Mouse (Mus musculus): ENCODE results near the gene Spindoc. TPM values are rescaled to one million over a fixed set of nuclear protein-coding genes. Genes with fewer than 3 reads are reported as not detected.
"Not testable (repeated sequence)": the region's sequence is repeated elsewhere in the genome, so short reads cannot be mapped to it uniquely, and the experiment has no call there.

The Spindoc gene
- polyA plus RNA-seq, 1 experiment from 2014 or later = 35.5 TPM

DNA sequence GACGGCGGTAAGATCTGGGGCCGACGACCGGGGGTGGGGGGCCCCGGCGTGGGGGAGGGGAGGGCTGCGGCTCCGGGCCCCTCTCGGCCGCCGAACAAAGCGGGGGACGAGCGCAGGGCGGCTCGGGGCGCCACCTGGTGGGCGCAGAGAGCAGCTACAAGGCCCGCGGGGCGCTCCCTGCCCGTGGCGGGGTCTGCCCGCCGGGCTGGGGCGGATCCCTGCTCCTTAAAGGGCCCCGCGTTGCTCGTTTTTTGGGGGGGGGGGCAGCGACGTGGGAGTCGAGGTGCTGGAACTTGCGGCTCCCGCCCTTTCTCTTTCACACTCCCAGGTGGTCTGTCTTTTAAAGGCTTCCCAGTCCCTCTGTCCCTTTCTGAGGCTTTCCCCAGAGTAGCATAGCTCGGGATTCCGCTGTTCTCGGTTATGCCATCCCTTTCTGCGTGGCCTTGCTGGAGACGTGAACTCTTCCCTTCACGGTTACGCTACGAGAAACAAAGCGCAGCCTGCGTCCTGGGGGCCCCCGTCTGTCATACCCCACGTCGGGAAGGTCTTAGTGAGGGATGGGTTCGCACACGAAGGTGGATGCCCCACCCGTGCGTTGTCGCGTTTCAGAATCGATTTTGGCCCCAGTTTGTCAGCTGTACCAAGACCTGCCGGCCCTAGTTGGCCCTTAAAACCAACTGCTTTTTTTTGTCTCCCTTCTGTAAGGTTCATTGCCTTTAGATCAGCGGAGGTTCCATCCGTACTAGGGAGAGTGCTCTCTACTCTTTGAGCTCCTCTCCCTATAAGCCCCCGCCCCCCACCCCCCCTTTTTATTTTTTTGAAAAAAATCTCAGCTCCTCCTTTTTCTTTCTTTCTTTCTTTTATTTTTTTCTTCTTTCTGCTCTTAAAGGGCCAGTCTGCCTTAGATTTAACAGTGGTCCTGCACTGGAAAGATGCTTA lies 35.4 kb upstream of the Spindoc start:
- H3K36me3 ChIP-seq = peaks cover 34% of the 10 kb centered on the region
- peak overlapping the region; percentile 99 for H3K27ac ChIP-seq
- peaks cover 7% of the 10 kb centered on the region; the same call in 1 of the 2 replicates for H3K27me3 ChIP-seq (ENCODE audit: insufficient read depth, poor library complexity, severe bottlenecking)
- H3K9me3 ChIP-seq = no peaks in the 10 kb centered on the region
- no peak for DNase-seq (ENCODE audit: low spot score)
- H3K4me3 ChIP-seq = peak overlapping the region; percentile 91
- WGBS = under 1% methylated on average over 56 of the region's 59 CpGs
- H3K4me1 ChIP-seq = peaks cover 60% of the 10 kb centered on the region

DNA sequence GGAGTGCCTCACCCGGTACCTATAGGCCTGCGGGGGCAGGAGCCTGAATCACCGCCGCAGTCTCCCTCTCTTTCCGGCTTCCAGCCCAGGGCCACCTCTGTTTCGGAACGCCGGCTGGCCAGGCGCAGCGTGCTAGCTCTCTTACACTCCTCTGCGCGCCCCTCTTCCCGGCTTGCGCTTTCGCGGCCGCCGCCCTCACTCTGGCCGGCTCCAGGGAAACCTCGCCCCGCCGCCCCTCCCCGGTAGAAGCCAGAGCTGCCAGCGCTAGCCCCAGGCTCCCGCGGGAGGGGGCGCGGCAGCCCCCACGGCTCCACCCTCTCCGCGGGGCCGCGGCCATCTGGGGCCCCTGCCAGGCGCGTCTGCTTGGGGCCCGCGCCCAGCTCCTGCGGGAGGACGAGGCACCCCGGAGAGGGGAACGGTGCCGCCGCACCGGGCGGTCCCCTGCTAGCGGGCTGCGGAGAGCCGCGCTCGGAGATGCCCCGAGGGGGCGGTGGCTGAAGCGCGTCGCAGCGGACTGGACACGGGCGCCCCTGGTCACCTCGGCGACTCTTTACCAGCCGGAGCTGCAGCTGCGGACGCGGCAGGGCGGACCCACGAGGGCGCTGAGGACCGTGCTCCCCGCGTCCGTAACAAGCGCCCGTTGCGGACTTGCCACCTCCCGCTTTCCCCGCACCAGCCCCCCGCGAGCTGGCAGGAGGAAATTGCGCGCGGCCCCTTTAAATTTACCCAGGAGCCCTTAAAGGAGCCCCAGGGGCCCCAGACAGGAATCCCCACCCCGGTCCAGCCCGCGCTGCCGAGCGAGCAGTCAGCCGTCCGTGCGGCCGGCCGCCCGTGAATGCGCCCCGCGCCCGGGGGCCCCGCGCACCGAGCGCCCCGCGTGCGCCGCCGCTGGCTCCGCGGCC lies 34.3 kb upstream of the Spindoc start, which contains the start of gene 2700081O15Rik:
2700081O15Rik (plus strand) TSS at position 792 of the 902 bp plus-strand sequence.
- H3K4me3 ChIP-seq = peak within 1 kb of the TSS; percentile 91
- H3K36me3 ChIP-seq = peaks cover 23% of the 10 kb centered on the region
- H3K27ac ChIP-seq = peak within 1 kb of the TSS; percentile 99
- peaks cover 7% of the 10 kb centered on the region; the same call in 1 of the 2 replicates for H3K27me3 ChIP-seq (ENCODE audit: insufficient read depth, poor library complexity, severe bottlenecking)
- peaks cover 49% of the 10 kb centered on the region for H3K4me1 ChIP-seq
- no peaks in the 10 kb centered on the region for H3K9me3 ChIP-seq
- 3% methylated on average over 107 of the region's 107 CpGs for WGBS
- peak; percentile 92 for DNase-seq (ENCODE audit: low spot score)

DNA sequence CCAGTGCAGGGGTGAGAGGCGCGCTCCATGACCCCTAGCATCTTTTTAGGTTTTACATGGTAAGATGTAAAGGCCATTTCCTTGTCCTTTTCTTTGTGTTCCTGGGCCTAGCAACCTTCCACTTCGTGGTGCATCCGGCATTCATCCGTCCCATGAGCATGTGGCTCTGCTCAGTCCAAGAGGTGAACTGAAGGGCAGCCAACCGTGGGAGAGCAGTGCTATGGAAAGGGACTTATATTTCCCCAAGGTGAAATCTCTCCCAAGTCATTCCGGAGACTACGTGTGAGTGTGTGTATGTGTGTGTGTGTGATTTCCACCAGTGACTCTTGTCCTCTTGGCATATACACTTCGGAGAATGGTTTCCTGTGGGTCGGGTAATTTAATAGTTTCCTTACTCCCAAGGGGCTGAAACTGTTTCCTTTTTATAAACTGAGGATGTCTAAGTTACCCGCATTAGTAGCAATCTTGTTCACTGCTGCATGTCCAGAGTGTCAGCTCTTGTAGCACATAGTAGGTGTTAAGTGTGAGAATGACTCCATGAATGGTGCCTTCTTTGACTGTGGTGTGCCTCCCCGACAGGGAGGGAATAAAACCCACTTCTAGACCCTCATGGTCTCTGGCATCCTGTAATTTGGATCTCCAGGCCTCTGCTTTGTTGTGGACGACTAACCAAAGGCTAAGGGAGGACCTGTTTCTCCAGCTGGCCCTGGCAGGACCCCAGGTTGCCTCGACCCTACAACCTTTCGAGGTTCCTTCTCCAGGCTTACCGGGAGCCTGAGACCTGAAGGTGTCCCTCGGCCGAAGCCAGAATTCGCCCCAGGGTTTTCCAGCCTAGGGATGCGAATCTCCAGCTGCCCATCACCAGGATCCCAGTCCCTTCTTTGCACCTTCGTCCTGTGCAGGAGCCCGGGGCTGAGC lies 33.4 kb upstream of the Spindoc start:
- Histone ChIP-seq H3K27me3 (ENCODE audit: insufficient read depth, poor library complexity, severe bottlenecking) (peaks cover 7% of the 10 kb centered on the region; the same call in 1 of the 2 replicates), H3K9me3 (no peaks in the 10 kb centered on the region), H3K36me3 (peaks cover 14% of the 10 kb centered on the region), H3K4me3 (peak overlapping the region; percentile 91), H3K4me1 (peaks cover 40% of the 10 kb centered on the region), H3K27ac (peak overlapping the region; percentile 99)
- no peak for DNase-seq (ENCODE audit: low spot score)
- 37% methylated on average over 22 of the region's 22 CpGs for WGBS

DNA sequence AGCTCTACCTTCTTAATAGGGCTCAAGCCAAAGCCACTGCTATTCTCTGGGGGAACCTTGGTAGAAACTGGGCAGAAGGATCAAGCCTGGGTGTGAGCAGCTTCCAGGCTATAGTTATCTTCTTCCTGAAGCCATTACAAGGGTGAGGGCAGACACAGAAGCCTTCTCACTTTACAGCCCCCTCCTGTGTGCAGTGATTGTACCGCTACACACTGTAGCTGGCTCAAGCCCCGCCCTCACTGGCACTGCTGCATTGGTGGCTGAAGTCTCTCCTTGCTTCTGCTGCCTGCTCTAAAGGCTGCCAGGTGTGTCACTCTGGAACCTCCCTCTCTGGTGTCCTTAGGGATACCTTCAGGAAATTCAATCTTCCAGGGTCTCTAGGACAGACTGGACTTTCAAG lies 29.6 kb upstream of the Spindoc start:
- H3K4me1 ChIP-seq = peaks cover 14% of the 10 kb centered on the region
- H3K27me3 ChIP-seq (ENCODE audit: insufficient read depth, poor library complexity, severe bottlenecking) = no peaks in the 10 kb centered on the region
- no peaks in the 10 kb centered on the region for H3K36me3 ChIP-seq
- H3K9me3 ChIP-seq = no peaks in the 10 kb centered on the region
- 36% methylated on average over 2 of the region's 2 CpGs for WGBS
- no peak overlapping the region for H3K4me3 ChIP-seq
- DNase-seq (ENCODE audit: low spot score) = no peak
- no peak overlapping the region for H3K27ac ChIP-seq

DNA sequence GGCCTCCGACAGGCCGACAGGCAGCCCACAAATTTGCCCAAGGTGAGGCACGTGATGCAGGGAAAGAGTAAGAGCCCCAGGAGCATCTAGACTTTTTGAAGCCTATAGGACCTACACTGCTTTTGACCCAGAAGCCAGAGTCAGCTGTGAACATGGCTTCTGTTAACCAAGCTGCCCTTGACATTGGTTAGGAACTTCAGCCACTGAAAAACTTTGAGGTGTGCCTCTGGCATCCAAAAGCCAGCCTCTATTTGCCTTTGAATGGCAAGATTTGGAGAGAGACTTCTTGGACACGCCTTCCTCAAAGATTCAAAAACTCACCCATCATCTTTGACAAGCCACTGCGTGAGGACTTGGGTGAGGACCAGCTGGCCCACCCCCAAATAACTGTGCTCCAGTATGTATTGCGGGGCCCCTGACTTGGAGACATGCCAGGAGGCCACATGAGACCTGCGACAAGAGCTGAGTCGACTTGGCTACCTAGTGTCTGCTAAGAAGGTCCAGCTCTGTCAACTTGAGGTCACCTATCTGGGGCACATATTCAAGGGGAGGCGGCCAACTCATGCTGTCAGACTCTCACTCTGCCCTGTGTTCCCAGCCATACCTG lies 21.9 kb upstream of the Spindoc start:
- H3K9me3 ChIP-seq = no peaks in the 10 kb centered on the region
- no peak overlapping the region for H3K4me3 ChIP-seq
- H3K27me3 ChIP-seq (ENCODE audit: insufficient read depth, poor library complexity, severe bottlenecking) = peaks cover 4% of the 10 kb centered on the region
- no peak for DNase-seq (ENCODE audit: low spot score)
- WGBS = 76% methylated on average over 9 of the region's 9 CpGs
- H3K4me1 ChIP-seq = peaks cover 3% of the 10 kb centered on the region
- no peak overlapping the region for H3K27ac ChIP-seq
- H3K36me3 ChIP-seq = no peaks in the 10 kb centered on the region

DNA sequence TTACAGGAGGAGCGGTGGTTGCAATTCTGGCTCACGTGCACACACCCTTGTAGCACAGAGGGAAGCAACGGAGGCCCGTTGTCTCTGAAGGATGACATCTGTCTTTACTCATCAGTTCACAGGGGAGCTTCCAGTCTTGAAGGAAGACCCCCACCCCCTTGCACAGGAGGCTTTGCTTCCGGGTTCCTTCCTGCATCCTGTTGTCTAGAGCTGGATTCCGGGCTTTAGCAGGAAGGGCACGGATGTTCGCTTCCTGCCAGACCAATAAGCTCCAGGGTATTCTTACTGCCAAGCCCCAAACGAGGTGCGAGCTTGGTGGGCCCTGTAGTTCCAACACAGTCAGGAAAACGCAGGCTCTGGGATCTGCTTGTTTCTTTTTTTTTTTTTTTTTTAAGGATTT lies 17.8 kb upstream of the Spindoc start:
- Histone ChIP-seq H3K4me1 (peaks cover 3% of the 10 kb centered on the region), H3K36me3 (no peaks in the 10 kb centered on the region), H3K4me3 (peak overlapping the region; percentile 15; the same call in 1 of the 2 replicates), H3K27ac (0 out of 2 replicates have a peak overlapping the region, but pooled peaks have one; percentile 10), H3K27me3 (ENCODE audit: insufficient read depth, poor library complexity, severe bottlenecking) (peaks cover 11% of the 10 kb centered on the region), H3K9me3 (no peaks in the 10 kb centered on the region)
- no peak for DNase-seq (ENCODE audit: low spot score)
- 65% methylated on average over 11 of the region's 11 CpGs for WGBS

DNA sequence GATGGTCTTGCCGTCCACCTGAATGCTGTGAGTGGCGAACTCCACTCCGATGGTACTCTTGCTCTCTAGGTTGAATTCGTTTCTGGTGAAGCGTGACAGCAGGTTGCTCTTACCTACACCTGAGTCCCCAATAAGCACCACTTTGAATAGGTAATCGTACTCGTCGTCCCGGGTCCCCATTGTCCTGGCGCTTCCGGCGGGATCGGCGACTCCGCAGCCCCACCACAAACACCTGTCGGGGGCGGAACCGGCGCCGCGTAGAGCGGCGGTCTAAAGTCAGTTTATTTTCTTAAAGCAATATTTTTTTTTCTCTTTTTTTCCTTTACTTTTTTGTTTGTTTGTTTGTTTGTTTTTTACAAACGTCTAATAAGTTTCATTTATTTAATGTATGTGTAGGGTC lies 16.1 kb upstream of the Spindoc start:
- WGBS = 33% methylated on average over 24 of the region's 24 CpGs
- not testable (repeated sequence) for H3K27ac ChIP-seq; H3K4me3 ChIP-seq; H3K4me1 ChIP-seq; H3K36me3 ChIP-seq; DNase-seq (ENCODE audit: low spot score); H3K9me3 ChIP-seq
- peaks cover 11% of the 10 kb centered on the region for H3K27me3 ChIP-seq (ENCODE audit: insufficient read depth, poor library complexity, severe bottlenecking)

DNA sequence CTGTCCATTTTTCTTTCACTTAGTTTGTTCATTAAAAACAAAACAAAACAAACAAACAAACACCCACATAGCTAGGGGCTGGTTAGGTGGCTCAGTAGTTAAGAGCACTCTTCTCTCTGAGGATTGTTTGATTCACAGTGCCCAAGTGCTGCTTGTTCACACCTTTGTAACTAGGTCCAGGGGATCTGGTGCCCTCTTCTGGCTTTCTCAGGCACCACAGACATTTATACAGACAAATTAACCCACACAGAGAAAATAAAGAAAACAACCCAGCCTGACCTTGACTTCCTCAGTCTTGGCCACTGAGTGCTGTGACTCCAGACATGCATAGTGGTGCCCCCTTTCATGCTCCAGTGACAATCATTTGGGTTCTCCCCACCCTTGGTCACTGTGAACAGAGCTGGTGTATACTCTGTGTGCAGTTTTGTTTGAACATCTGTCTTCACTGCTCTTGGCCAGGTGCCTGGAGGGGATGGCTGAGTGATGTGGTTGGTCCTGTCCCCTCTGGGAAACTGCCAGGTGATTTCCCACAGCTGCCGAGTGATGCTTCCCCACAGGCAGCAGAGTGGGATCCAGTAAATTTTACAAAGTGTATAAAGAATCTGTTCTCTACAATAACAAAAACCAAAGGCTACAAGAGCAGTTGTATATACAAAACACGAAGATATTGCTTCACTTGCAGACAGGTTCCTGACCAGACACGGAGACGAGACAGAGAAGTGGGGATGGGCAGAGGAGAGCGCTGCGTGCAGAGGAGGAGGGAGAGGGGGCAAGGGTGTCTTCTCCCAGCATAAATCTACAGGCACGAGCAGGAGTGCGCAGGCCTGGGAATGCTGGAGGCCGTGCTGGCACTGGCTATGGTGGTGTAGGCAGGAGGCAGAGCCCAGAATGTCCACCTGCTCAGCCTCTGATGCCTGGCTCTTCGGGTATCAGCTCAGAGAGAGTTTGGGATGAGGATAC lies 14.4 kb upstream of the Spindoc start:
- not testable (repeated sequence) for H3K4me3 ChIP-seq; DNase-seq (ENCODE audit: low spot score); H3K36me3 ChIP-seq

DNA sequence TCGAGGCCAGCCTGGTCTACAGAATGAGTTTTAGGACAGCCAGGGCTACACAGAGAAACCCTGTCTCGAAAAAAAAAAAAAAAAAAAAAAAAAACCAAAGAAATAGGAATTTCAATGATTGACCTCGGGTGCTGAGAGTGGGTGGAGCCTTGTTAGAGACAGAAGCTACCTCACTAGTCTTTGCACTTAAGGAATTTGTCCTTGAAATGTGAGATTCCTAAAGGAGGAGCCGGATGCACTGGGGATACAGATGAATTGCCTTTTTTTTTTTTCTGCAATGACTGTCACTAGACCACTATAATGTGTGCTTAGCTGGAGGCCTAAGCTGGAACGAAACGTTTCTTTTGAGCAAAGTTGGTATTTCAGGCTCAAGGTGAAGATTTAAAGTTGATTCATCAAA lies 5.7 kb upstream of the Spindoc start:
- 0 out of 2 replicates have a peak, but pooled peaks cover 8% of the 10 kb centered on the region for H3K9me3 ChIP-seq
- no peak overlapping the region for H3K4me3 ChIP-seq
- no peak for DNase-seq (ENCODE audit: low spot score)
- H3K36me3 ChIP-seq = peaks cover 10% of the 10 kb centered on the region
- no peak overlapping the region for H3K27ac ChIP-seq
- H3K4me1 ChIP-seq = peaks cover 8% of the 10 kb centered on the region
- no peaks in the 10 kb centered on the region for H3K27me3 ChIP-seq (ENCODE audit: insufficient read depth, poor library complexity, severe bottlenecking)
- 78% methylated on average over 6 of the region's 6 CpGs for WGBS

More for the DNA sequence above, 14.4 kb upstream of the Spindoc start:
- peaks cover 11% of the 10 kb centered on the region for H3K27me3 ChIP-seq (ENCODE audit: insufficient read depth, poor library complexity, severe bottlenecking)
- WGBS = 75% methylated on average over 9 of the region's 10 CpGs
- not testable (repeated sequence) for H3K9me3 ChIP-seq, H3K4me1 ChIP-seq, H3K27ac ChIP-seq

DNA sequence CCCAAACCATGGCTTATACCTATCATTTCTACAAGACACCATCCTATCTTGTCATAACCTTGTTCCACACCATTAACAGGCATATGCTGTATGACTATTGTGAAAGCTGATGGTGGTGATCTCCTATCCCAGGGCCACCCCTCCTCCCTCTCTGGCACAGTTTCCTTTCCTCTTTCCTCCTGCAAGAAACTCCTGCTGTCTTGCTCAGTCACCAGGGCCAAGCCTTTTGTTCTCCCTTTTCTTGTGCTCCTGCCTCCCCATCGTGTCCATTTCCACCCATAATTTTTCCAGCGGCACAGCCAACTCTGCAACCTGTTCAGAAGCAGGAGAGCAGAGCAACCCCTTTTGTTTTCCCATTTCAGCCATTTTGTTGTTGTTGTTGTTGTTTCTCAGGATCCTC lies 3.2 kb upstream of the Spindoc start:
- H3K4me3 ChIP-seq = no peak overlapping the region
- WGBS = 65% methylated on average over 2 of the region's 2 CpGs

More for the DNA sequence above, 3.2 kb upstream of the Spindoc start:
- Histone ChIP-seq H3K9me3 (0 out of 2 replicates have a peak, but pooled peaks cover 5% of the 10 kb centered on the region), H3K4me1 (peaks cover 16% of the 10 kb centered on the region), H3K27me3 (ENCODE audit: insufficient read depth, poor library complexity, severe bottlenecking) (no peaks in the 10 kb centered on the region), H3K36me3 (peaks cover 10% of the 10 kb centered on the region), H3K27ac (no peak overlapping the region)
- DNase-seq (ENCODE audit: low spot score) = no peak

Measured in heart, embryonic 10.5 days (tissue).